Mouse (Mus musculus) lung, adult 2 months (tissue): ENCODE results near the gene Olfml1.

ENCODE experiments used
- CTCF ChIP-seq: fragments of 200-500 bp; IDR thresholded peaks from 2 replicates; pipeline ENCODE4 v1.5.1; 2011; ENCODE audit warnings: mild to moderate bottlenecking, low read length, control low read depth; ENCODE audit not compliant: insufficient read depth
- POLR2A ChIP-seq: fragments of 200-500 bp; IDR thresholded peaks from 2 replicates; pipeline ENCODE4 v1.6.1; 2011; ENCODE audit warnings: low read depth, mild to moderate bottlenecking, control low read depth, low read length, borderline replicate concordance; ENCODE audit errors: extremely low read depth

GRCm38 (mm10) chr7:107602913-107603312, 35.7 kb downstream of the Olfml1 start:
- TF ChIP-seq POLR2A = no peak
- TF ChIP-seq CTCF = no peak
